Mouse (Mus musculus) 3134 (cell line): ENCODE results near the gene Dop1b.
"Not testable (repeated sequence)": the region's sequence is repeated elsewhere in the genome, so short reads cannot be mapped to it uniquely, and the experiment has no call there.

ENCODE experiments used
- DNase-seq: peaks from one replicate; pipeline ENCODE4 v3.0.0-alpha.2; 2011; ENCODE audit warnings: low spot score; ENCODE audit not compliant: insufficient read length; ENCODE audit errors: extremely low read depth

The Dop1b gene

GRCm38 (mm10) chr16:93749147-93749910 is 37.6 kb downstream of the Dop1b start:
- DNase-seq, result no peak

- no peak for DNase-seq
Observed at GRCm38 (mm10) chr16:93750464-93750863, 38.8 kb downstream of the Dop1b start.

- DNase-seq, result no peak
Observed at GRCm38 (mm10) chr16:93751816-93752215, 40.1 kb downstream of the Dop1b start.

- no peak for DNase-seq
Observed at GRCm38 (mm10) chr16:93756622-93757021, 44.9 kb downstream of the Dop1b start.

DNA sequence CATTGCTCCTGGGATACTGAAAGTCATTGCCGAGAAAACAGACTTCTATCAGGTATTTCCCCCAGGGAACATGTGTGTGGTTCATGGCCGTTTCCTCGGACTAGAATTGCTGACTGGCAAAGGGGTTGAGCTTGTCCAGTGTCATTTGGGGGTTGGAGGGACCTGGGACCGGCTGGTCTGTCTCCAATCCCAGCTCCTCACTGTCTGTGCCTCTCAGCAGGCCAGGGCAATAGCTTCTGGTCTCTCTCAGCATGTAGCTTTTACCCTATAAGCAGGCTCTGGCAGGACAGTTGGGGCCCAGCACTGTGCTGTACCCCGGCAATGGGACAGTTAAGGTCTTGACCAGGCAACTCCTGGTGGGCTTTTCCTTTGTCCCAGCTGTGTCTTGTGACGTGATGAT is 51.7 kb downstream of the Dop1b start:
- DNase-seq, result no peak

GRCm38 (mm10) chr16:93764597-93764996 is 52.9 kb downstream of the Dop1b start:
- DNase-seq, result no peak

- DNase-seq, result no peak
Observed at GRCm38 (mm10) chr16:93766956-93767355, 55.3 kb downstream of the Dop1b start.

DNA sequence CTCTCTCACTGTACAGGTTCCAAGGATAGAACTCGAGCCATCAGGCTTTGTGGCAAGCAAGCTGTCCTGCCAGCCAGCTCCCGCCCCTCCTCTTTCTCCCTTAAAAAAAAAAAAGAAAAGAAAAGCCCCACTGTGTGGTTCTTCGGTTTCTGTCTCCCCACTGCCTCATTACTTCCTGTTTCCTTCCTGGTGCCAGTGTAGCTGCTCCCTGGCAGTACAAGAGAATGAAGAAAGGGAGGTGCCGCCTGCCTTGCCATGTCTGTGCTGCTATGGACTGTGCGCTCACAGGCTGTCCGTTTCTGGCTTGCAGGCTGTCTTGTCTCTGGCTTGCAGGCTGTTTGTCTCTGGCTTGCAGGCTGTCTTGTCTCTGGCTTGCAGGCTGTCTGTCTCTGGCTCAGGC is 55.8 kb downstream of the Dop1b start:
- DNase-seq, result no peak

GRCm38 (mm10) chr16:93769621-93770020 is 57.9 kb downstream of the Dop1b start:
- no peak for DNase-seq

DNA sequence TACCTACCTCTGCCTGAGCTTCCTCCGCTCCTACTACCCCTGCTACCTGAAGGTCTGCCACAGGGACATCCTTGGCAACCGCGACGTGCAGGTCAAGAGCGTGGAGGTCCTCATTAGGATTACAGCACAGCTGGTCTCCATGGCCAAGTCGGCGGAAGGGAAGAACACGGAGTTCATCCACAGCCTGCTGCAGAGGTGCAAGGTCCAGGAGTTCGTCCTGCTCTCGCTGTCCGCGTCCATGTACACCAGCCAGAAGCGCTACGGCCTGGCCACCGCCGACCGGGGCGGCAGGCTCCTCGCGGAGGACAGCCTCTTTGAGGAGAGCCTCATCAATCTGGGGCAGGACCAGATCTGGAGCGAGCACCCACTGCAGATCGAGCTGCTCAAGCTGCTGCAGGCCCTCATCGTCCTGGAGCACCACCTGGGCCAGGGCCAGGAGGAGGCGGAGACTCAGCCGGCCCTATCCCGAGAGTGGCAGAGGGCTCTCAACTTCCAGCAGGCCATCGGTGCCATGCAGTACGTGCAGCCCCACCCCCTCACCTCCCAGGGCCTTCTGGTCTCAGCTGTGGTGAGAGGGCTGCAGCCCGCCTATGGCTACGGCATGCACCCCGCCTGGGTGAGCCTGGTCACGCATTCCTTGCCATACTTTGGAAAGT is 58.7 kb downstream of the Dop1b start:
- no peak for DNase-seq

DNA sequence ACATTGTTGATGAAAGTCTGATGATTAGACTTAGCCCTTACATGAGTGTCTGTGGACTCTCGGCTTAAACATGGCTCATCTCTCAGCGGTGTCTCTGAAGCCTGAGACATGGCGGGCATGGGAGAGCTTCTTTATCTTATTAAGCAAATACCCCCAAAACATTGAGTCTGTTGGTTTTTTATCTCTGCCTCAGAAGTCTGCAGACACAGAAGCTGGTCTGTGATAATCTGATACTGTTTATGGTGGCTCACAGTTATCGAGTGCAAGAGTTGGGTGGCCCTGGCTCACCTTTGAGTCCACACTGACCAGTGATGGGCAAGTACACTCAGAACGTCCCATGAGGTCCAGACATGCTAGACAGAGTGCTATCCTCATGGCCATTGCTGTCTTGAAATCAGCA is 63.0 kb downstream of the Dop1b start:
- no peak for DNase-seq

- DNase-seq, result no peak
Observed at GRCm38 (mm10) chr16:93776468-93776867, 64.8 kb downstream of the Dop1b start.

DNA sequence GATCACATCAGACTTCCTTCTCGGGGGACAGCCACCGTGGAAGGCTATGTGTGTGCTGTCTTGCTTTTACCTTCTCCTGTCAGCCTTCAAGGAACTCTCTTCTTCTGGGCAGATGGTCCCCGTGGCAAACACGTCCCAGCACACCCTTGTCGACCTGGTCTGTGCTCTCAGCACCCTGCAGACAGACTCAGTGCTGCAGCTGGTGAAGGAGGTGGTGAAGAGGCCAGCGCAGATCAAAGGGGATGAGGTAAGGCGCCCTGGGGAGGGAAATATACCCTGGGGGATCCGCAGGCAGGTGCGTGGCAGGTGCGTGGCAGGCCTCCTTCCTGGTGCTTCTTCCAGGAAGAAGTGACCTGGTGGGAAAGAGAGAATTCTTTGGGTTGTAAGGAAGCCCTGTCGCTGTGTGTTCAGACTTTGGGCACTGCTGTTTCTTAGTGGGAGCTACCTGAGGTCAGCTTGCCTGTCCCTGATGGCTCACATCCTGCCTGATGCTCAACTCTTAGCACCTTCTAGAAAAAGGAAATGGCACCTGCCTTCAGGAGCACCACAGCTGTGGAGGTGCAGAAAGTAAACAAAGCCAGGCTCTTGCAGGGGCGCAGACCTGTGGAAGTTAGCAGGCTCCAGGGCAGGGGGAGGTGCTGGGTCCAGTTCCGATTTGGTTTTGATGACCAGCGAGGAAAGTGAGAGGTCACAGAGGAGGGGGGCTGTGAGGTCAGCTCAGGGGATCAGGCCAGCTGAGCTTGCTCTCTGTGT is 65.7 kb downstream of the Dop1b start:
- no peak for DNase-seq

DNA sequence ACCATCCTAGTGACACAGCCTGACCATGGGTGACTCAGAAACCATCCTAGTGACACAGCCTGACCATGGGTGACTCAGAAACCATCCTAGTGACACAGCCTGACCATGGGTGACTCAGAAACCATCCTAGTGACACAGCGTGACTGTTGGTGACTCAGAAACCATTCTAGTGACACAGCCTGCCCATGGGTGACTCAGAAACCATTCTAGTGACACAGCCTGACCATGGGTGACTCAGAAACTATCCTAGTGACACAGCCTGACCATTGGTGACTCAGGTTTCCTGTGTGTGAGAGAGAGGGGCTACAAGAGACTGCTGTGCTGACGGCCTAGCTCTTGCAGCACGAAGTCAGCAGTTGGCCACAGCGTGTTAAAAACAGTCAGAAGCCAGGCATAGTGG is 66.7 kb downstream of the Dop1b start:
- DNase-seq, result not testable (repeated sequence)

DNA sequence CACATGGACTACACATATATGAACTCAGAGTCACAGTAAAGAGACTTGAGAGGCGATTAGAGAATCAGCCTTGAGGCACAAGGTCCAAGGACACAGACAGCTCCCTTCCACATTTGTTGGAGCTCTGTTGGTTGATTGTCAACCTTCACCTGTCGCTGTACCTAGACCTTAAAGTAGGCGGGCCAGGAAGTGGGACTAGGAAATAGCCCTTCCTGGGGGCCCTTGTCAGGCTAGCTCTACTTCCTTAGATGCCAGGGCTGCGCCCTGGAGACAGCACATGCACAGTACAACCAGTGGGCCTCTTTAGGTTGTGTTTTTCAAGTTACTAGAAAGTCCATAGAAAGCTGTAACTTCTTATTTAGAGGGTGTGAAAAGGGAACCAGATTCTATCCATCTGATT is 67.8 kb downstream of the Dop1b start:
- no peak for DNase-seq

- DNase-seq, result no peak
Observed at GRCm38 (mm10) chr16:93780660-93781479, 69.2 kb downstream of the Dop1b start.

DNA sequence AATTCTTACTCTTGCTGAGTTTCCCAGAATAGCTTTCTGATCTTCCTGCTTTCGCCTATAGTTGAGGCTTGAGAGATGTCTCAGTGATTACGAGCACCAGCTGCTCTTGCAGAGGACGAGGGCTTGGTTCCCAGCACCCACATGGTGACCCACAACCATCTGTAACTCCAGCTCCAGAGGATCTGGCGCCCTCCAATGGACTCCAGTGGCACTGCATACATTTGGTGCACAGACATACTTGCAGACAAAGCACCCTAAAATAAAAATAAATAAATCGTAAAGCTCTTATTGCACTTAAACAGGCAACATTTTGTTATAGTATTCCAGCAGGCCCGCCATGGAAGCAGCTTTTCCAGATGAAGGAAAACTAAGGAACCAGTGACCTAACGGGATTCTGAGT is 72.5 kb downstream of the Dop1b start:
- no peak for DNase-seq

GRCm38 (mm10) chr16:93785805-93786204 is 74.1 kb downstream of the Dop1b start:
- no peak for DNase-seq

- no peak for DNase-seq
Observed at GRCm38 (mm10) chr16:93788388-93788787, 76.7 kb downstream of the Dop1b start.

- DNase-seq, result no peak
Observed at GRCm38 (mm10) chr16:93788881-93789280, 77.2 kb downstream of the Dop1b start.
